Mouse (Mus musculus) ES-E14 (cell line): ENCODE results near the gene Pik3ap1. TPM values are rescaled to one million over a fixed set of nuclear protein-coding genes. Genes with fewer than 3 reads are reported as not detected.

Source experiments
- DNase-seq: peaks from one replicate; pipeline ENCODE4 v3.0.0-alpha.2; 2013; ENCODE audit warnings: low read depth, low spot score
- H3K27ac ChIP-seq: 2 replicates; pipeline ENCODE4 v1.5.1; 2012; ENCODE audit warnings: low read depth, mild to moderate bottlenecking, low read length, moderate library complexity, mixed read lengths; ENCODE audit not compliant: poor library complexity, insufficient read depth, severe bottlenecking
- H3K36me3 ChIP-seq: 2 replicates; pipeline ENCODE4 v1.6.1; 2012; ENCODE audit warnings: mild to moderate bottlenecking, low read length, moderate library complexity, mixed read lengths; ENCODE audit not compliant: control insufficient read depth, poor library complexity, insufficient read depth, severe bottlenecking
- H3K4me1 ChIP-seq, 2 experiments: fragments of 150-350 bp in 1 of 2; sonication (generic) in 1 of 2; 2 replicates each; pipeline ENCODE4 v1.6.1; 2012; ENCODE audit warnings: low read length in 2 of 2, mild to moderate bottlenecking in 1 of 2, mixed read lengths in 1 of 2; ENCODE audit not compliant: control insufficient read depth in 2 of 2, insufficient read depth in 2 of 2, poor library complexity in 1 of 2
- H3K4me3 ChIP-seq, 2 experiments: fragments of 150-350 bp in 1 of 2; sonication (generic) in 1 of 2; 2 replicates each; pipeline ENCODE4 v1.5.1; 2012; ENCODE audit warnings: low read length in 2 of 2, low read depth in 1 of 2, mild to moderate bottlenecking in 1 of 2, mixed read lengths in 1 of 2; ENCODE audit not compliant: insufficient read depth in 1 of 2, poor library complexity in 1 of 2, severe bottlenecking in 1 of 2
- H3K9ac ChIP-seq: 2 replicates; pipeline ENCODE4 v1.6.1; 2012; ENCODE audit warnings: low read depth, mild to moderate bottlenecking, low read length, mixed read lengths; ENCODE audit not compliant: poor library complexity, insufficient read depth, severe bottlenecking
- H3K9me3 ChIP-seq: fragments of 150-350 bp; sonication (generic); 2 replicates; pipeline ENCODE4 v1.6.1; 2012; ENCODE audit warnings: low read depth, mild to moderate bottlenecking, low read length; ENCODE audit not compliant: control insufficient read depth, insufficient read depth
- CHD2 ChIP-seq: IDR thresholded peaks from 2 replicates; pipeline ENCODE4 v1.6.1; 2014; ENCODE audit warnings: mild to moderate bottlenecking, low read depth, low read length, inconsistent platforms
- HCFC1 ChIP-seq: IDR thresholded peaks from 2 replicates; pipeline ENCODE4 v1.6.1; 2012; ENCODE audit warnings: low read length, inconsistent platforms, borderline replicate concordance; ENCODE audit not compliant: insufficient read depth
- MAFK ChIP-seq: IDR thresholded peaks from 2 replicates; pipeline ENCODE4 v1.6.1; 2014; ENCODE audit warnings: mild to moderate bottlenecking, low read depth, low read length, inconsistent platforms; ENCODE audit not compliant: insufficient read depth
- ZC3H11A ChIP-seq: IDR thresholded peaks from 2 replicates; pipeline ENCODE4 v1.6.1; 2012; ENCODE audit warnings: low read depth, mild to moderate bottlenecking, inconsistent platforms, low read length, borderline replicate concordance
- ZNF384 ChIP-seq: IDR thresholded peaks from 2 replicates; pipeline ENCODE4 v1.6.1; 2012; ENCODE audit warnings: low read depth, low read length, inconsistent platforms
- in situ Hi-C, 2 experiments: fragments of 600-800 bp; cut with MboI; formaldehyde crosslinking; loops; one replicate each; pipeline ENCODE4 v1.15.1; 2025; ENCODE audit warnings: low sequenced_read_pairs in 2 of 2, inconsistent platforms in 1 of 2; ENCODE audit not compliant: unreplicated experiment in 2 of 2
- total RNA-seq: library from RNA; depleted of rRNA; stranded (reverse); fragments of 300-350 nt; gene quantifications from 2 replicates; pipeline ENCODE4 v1.2.3, GENCODE M21; 2012

Gene Pik3ap1
- total RNA-seq, 1 experiment = 1.1 TPM

- no peaks in the 10 kb centered on the region for H3K36me3 ChIP-seq
- no peak for TF ChIP-seq CHD2
- no peak for TF ChIP-seq ZC3H11A
- no peak for TF ChIP-seq HCFC1
- TF ChIP-seq ZNF384 = no peak
- no peak for TF ChIP-seq MAFK
- H3K4me3 ChIP-seq = no peak overlapping the region
- no peaks in the 10 kb centered on the region for H3K9me3 ChIP-seq
- H3K27ac ChIP-seq = no peak overlapping the region
- no peak for DNase-seq
- in situ Hi-C loops = no loop called here
- H3K4me1 ChIP-seq = no peaks in the 10 kb centered on the region
- H3K9ac ChIP-seq = no peak overlapping the region
Measured at GRCm38 (mm10) chr19:41312027-41312426, 72.9 kb downstream of the Pik3ap1 start.

GRCm38 (mm10) chr19:41310971-41311703 lies 73.8 kb downstream of the Pik3ap1 start:
- no peaks in the 10 kb centered on the region for H3K36me3 ChIP-seq
- no peaks in the 10 kb centered on the region for H3K9me3 ChIP-seq
- H3K4me1 ChIP-seq = no peaks in the 10 kb centered on the region
- DNase-seq = no peak
- no peak for TF ChIP-seq HCFC1
- no peak overlapping the region for H3K4me3 ChIP-seq
- no peak overlapping the region for H3K27ac ChIP-seq
- in situ Hi-C loops = no loop called here
- H3K9ac ChIP-seq = no peak overlapping the region

- Histone ChIP-seq H3K4me3 (no peak overlapping the region), H3K27ac (no peak overlapping the region; the same call in 1 of the 2 replicates)
- in situ Hi-C loops = no loop called here
Measured at GRCm38 (mm10) chr19:41303933-41304332, 81.0 kb downstream of the Pik3ap1 start.

GRCm38 (mm10) chr19:41303433-41303832 lies 81.5 kb downstream of the Pik3ap1 start:
- H3K27ac ChIP-seq = no peak overlapping the region
- in situ Hi-C loops = no loop called here
- H3K9me3 ChIP-seq = no peaks in the 10 kb centered on the region
- H3K4me3 ChIP-seq = no peak overlapping the region
- DNase-seq = no peak
- no peaks in the 10 kb centered on the region for H3K4me1 ChIP-seq
- H3K36me3 ChIP-seq = no peaks in the 10 kb centered on the region
- no peak overlapping the region for H3K9ac ChIP-seq
- TF ChIP-seq CHD2 (no peak), HCFC1 (no peak), ZNF384 (no peak), ZC3H11A (no peak)

More at GRCm38 (mm10) chr19:41303933-41304332, 81.0 kb downstream of the Pik3ap1 start:
- no peaks in the 10 kb centered on the region for H3K36me3 ChIP-seq
- no peaks in the 10 kb centered on the region for H3K9me3 ChIP-seq
- TF ChIP-seq MAFK = no peak
- no peak for DNase-seq
- no peaks in the 10 kb centered on the region for H3K4me1 ChIP-seq
- no peak overlapping the region for H3K9ac ChIP-seq

GRCm38 (mm10) chr19:41301856-41302255 lies 83.0 kb downstream of the Pik3ap1 start:
- Histone ChIP-seq H3K4me3 (no peak overlapping the region), H3K4me1 (no peaks in the 10 kb centered on the region), H3K27ac (no peak overlapping the region), H3K9ac (no peak overlapping the region), H3K36me3 (no peaks in the 10 kb centered on the region), H3K9me3 (no peaks in the 10 kb centered on the region)
- TF ChIP-seq ZC3H11A = no peak
- TF ChIP-seq MAFK = no peak
- TF ChIP-seq HCFC1 = no peak
- TF ChIP-seq ZNF384 = no peak
- no peak for TF ChIP-seq CHD2
- in situ Hi-C loops = no loop called here
- DNase-seq = no peak
